Mouse (Mus musculus) liver, postnatal 0 days (tissue): Measurements from ENCODE around the gene Gpr25. TPM values are rescaled to one million over a fixed set of nuclear protein-coding genes. Genes with fewer than 3 reads are reported as not detected.

Experiments used
- ATAC-seq: fragments of 200-750 bp; cut with Nextera tagmentation; 2 replicates; pipeline ENCODE4 v1.8.0; 2017; ENCODE audit warnings: mild to moderate bottlenecking, moderate library complexity
- DNase-seq: peaks from one replicate; pipeline ENCODE4 v3.0.0-alpha.2; 2016
- H3K27ac ChIP-seq: fragments of 300-500 bp; sonication (generic); 2 replicates; pipeline ENCODE4 v1.5.1; 2014; ENCODE audit warnings: antibody characterized with exemption, moderate library complexity, mild to moderate bottlenecking, low read depth
- H3K27me3 ChIP-seq: fragments of 300-500 bp; sonication (generic); 2 replicates; pipeline ENCODE4 v1.6.1; 2014; ENCODE audit warnings: low read length, control low read depth, mixed read lengths; ENCODE audit not compliant: insufficient read depth
- H3K36me3 ChIP-seq: fragments of 300-500 bp; sonication (generic); replicated peaks from 2 replicates; pipeline ENCODE4 v1.6.1; 2014; ENCODE audit warnings: mild to moderate bottlenecking, control low read depth, low read length, moderate library complexity, mixed read lengths; ENCODE audit not compliant: insufficient read depth
- H3K4me1 ChIP-seq: fragments of 300-500 bp; sonication (generic); 2 replicates; pipeline ENCODE4 v1.6.1; 2014; ENCODE audit warnings: antibody characterized with exemption, mild to moderate bottlenecking, control low read depth; ENCODE audit not compliant: insufficient read depth
- H3K4me2 ChIP-seq: fragments of 300-500 bp; sonication (generic); 2 replicates; pipeline ENCODE4 v1.6.1; 2014; ENCODE audit warnings: low read depth, mild to moderate bottlenecking, low read length, moderate library complexity, mixed read lengths
- H3K4me3 ChIP-seq: fragments of 300-500 bp; sonication (generic); 2 replicates; pipeline ENCODE4 v1.5.1; 2014; ENCODE audit warnings: low read depth, low read length
- H3K9ac ChIP-seq: fragments of 300-500 bp; sonication (generic); replicated peaks from 2 replicates; pipeline ENCODE4 v1.6.1; 2014; ENCODE audit warnings: mild to moderate bottlenecking, moderate library complexity
- H3K9me3 ChIP-seq: fragments of 300-500 bp; sonication (generic); 2 replicates; pipeline ENCODE4 v1.6.1; 2016; ENCODE audit warnings: mild to moderate bottlenecking, control low read depth, low read length, mixed read lengths
- CTCF ChIP-seq: sonication (generic); IDR thresholded peaks from 2 replicates; pipeline ENCODE4 v1.5.1; 2016; ENCODE audit warnings: antibody characterized with exemption, low read depth
- EP300 ChIP-seq: IDR thresholded peaks from 2 replicates; pipeline ENCODE4 v1.6.1; 2016; ENCODE audit warnings: antibody characterized with exemption, low read depth, mild to moderate bottlenecking
- WGBS: fragments of 180-500 bp; shearing (Covaris S2); extraction: QIAGEN DNeasy Blood & Tissue Kit; methylation state at CpG from one replicate; pipeline ENCODE4 v1.1.7; 2014; ENCODE audit not compliant: insufficient replicate concordance; 5-methylcytosine and 5-hydroxymethylcytosine counted together
- polyA plus RNA-seq: library from polyadenylated mRNA; unstranded; fragments of >200 nt; fragmentation: Nextera tagmentation; extraction: Ambion mirVana; gene quantifications from 2 replicates; pipeline ENCODE4 v1.2.1, GENCODE M21; 2015

Gene Gpr25
- polyA plus RNA-seq, 1 experiment from 2014 or later = not detected

DNA sequence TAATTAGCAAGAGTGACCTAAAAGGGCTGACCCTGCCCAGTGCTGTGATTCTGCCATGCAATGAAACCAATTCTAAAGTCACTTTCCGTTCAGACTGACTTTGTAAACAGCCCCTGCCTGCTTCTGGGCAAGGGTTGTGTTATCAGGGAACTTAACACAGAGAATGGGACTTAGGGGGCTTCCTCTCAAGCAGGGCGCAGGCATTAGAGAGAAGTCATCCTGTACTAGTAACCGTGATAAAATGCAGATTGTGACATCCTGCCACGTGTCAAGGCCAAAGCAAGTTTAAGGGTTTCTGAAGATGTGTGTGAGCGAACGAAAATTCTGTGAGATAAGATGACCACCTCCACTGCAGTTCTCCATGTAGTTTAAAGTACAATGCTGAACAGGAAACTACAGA lies 5.5 kb upstream of the Gpr25 start:
- H3K9me3 ChIP-seq = no peaks in the 10 kb centered on the region
- H3K36me3 ChIP-seq = peaks cover 18% of the 10 kb centered on the region
- no peak overlapping the region for H3K27ac ChIP-seq
- H3K27me3 ChIP-seq = peaks cover 17% of the 10 kb centered on the region
- TF ChIP-seq EP300 (no peak), CTCF (no peak)
- no peak overlapping the region for H3K4me2 ChIP-seq
- no peaks in the 10 kb centered on the region for H3K4me1 ChIP-seq
- ATAC-seq (no peak), DNase-seq (no peak)
- WGBS = 30% methylated on average over 6 of the region's 6 CpGs
- H3K9ac ChIP-seq = no peak overlapping the region
- no peak overlapping the region for H3K4me3 ChIP-seq

DNA sequence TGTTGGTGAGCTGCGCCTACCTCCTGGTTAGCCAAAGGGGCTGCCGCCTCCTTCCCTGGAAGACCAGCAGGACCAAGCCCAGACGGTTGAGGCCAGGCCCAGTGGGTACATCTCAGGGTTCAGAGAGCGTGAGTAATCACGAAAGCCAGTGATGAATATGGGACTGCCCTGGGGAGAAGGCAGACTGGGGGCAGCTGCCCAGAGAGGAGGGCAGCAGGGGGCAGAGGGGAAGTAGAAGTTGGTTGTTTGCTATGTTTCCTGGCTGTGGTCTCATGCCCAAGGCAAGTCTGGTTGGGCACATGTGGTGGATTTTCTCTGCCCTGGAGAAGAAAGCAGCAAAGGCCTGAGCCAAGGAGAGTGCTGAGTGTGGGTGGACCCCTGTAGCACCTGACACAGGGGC lies 2.7 kb upstream of the Gpr25 start:
- WGBS = 80% methylated on average over 5 of the region's 5 CpGs
- H3K27me3 ChIP-seq = peaks cover 45% of the 10 kb centered on the region
- no peak overlapping the region for H3K27ac ChIP-seq
- TF ChIP-seq CTCF = no peak
- H3K4me3 ChIP-seq = no peak overlapping the region
- no peaks in the 10 kb centered on the region for H3K36me3 ChIP-seq
- ATAC-seq = no peak
- no peaks in the 10 kb centered on the region for H3K9me3 ChIP-seq
- DNase-seq = no peak
- H3K4me1 ChIP-seq = peaks cover 12% of the 10 kb centered on the region
- H3K4me2 ChIP-seq = no peak overlapping the region
- H3K9ac ChIP-seq = no peak overlapping the region

DNA sequence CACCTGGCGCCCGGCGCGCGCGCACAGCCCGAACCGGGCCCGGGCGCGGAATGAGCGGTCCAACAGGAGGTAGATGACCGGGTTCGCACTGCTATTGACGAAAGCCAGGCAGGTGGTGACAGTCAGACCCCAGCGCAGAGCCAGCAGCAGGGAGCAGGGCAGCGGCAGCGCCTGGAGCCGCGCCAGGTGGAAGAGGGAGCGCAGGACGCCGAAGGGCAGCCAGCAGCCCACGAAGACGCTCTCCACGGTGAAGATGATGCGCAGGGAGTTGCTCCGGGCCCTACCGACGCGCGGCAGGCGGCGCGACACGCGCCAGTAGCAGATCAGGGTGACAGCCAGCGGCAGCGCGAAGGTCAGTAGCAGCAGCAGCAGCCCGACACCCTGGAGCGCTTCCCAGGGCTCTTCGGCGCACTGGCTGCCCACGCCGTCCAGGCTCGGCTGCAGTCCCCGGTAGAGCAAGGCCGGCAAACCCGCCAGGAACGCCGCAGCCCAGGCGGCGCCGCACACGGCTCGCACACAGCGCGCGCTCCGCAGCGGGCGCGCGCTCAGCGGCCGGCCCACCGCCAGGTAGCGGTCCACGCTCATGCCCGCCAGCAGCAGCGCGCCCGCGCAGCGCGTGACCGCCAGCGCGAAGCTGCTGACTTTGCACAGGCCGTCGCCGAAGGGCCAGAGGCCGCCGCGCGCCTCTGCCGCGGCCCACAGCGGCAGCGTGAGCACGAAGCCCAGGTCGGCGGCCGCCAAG lies 609 bp downstream of the Gpr25 start:
- 0 out of 2 replicates have a peak overlapping the region, but pooled peaks have one; percentile 2 for H3K9ac ChIP-seq
- TF ChIP-seq CTCF (no peak), EP300 (no peak)
- H3K4me1 ChIP-seq = peaks cover 12% of the 10 kb centered on the region
- H3K27ac ChIP-seq = no peak overlapping the region
- no peaks in the 10 kb centered on the region for H3K9me3 ChIP-seq
- WGBS = 1% methylated on average over 84 of the region's 95 CpGs
- peaks cover 63% of the 10 kb centered on the region for H3K27me3 ChIP-seq
- H3K4me2 ChIP-seq = peak overlapping the region; percentile 82
- ATAC-seq (peak; percentile 78), DNase-seq (peak; percentile 46)
- H3K36me3 ChIP-seq = no peaks in the 10 kb centered on the region
- peak overlapping the region; percentile 43 for H3K4me3 ChIP-seq

DNA sequence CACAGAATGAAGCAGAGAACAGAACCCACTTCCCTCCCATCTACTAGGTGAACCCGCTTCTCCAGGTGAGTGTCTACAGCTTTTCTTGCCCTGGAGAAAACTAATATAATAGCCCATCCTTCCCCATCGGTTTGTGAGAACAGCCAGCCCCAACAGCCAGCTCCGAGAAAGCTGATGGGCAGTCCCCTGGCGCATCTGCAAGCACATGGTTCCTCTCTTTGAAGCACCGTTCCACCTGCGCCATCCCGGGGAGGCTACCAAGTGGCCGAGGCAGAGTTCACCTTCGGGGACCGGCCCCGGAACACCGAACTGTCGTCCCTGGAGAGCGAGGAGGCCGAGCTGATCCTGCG lies 1.2 kb downstream of the Gpr25 start:
- Histone ChIP-seq H3K4me1 (peaks cover 12% of the 10 kb centered on the region), H3K36me3 (no peaks in the 10 kb centered on the region), H3K9ac (no peak overlapping the region), H3K4me2 (peak overlapping the region; percentile 82), H3K27ac (no peak overlapping the region), H3K27me3 (peaks cover 63% of the 10 kb centered on the region), H3K9me3 (no peaks in the 10 kb centered on the region), H3K4me3 (peak overlapping the region; percentile 43)
- ATAC-seq (no peak), DNase-seq (no peak)
- TF ChIP-seq CTCF (no peak), EP300 (no peak)
- WGBS = 8% methylated on average over 16 of the region's 16 CpGs

DNA sequence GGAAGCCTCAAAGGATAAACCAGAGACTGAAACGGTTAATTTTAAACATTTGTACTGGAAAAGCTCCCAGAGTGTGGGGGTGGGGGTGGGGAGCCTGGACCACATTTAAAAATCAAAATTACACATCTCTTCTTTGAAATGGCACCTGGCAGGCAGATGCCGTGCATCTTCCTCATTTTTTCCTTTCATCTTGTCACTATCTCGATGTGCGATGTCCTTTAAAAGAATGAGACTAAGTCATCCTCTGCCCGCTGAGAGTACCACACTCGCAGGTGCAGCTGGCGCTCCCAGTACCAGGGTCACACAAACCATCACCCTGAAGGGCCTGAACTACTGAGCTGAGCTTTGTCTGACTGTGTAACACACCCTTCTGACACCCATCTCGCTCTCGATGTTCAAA lies 2.2 kb downstream of the Gpr25 start:
- Histone ChIP-seq H3K4me1 (peaks cover 12% of the 10 kb centered on the region), H3K9ac (no peak overlapping the region), H3K4me3 (no peak overlapping the region), H3K27me3 (peaks cover 63% of the 10 kb centered on the region), H3K36me3 (no peaks in the 10 kb centered on the region), H3K27ac (no peak overlapping the region), H3K9me3 (no peaks in the 10 kb centered on the region), H3K4me2 (no peak overlapping the region)
- ATAC-seq (no peak), DNase-seq (no peak)
- no peak for TF ChIP-seq CTCF
- no peak for TF ChIP-seq EP300
- 62% methylated on average over 9 of the region's 9 CpGs for WGBS

DNA sequence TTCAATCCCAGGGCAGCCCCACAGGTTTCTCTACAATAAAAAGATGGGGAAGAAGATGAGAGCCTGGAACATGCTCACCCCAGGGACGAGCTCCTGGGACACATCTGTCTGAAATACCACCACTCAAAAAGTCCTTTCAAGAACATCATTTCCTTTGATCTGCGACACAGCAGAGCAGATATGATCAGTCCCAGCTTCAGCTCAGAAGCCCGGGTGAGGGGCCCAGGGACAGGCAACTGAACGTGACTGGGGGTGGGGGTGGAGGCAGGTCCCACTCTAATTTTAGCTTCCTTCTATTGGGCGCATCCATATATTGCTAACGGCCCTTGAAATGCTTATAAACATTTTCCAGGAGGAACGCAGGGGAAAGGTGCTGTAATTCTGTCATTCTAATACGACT lies 5.0 kb downstream of the Gpr25 start:
- TF ChIP-seq CTCF (no peak), EP300 (no peak)
- peaks cover 41% of the 10 kb centered on the region for H3K27me3 ChIP-seq
- H3K36me3 ChIP-seq = no peaks in the 10 kb centered on the region
- ATAC-seq (no peak), DNase-seq (no peak)
- H3K9me3 ChIP-seq = no peaks in the 10 kb centered on the region
- no peak overlapping the region for H3K9ac ChIP-seq
- no peak overlapping the region for H3K4me3 ChIP-seq
- no peak overlapping the region for H3K27ac ChIP-seq
- 45% methylated on average over 8 of the region's 8 CpGs for WGBS
- peaks cover 11% of the 10 kb centered on the region for H3K4me1 ChIP-seq
- no peak overlapping the region for H3K4me2 ChIP-seq
